Mouse (Mus musculus) cerebellum, postnatal 36 days (tissue): ENCODE measurements around the gene Slc10a7.
A peak's percentile ranks its signal among the peaks of the same experiment; 100 is the strongest.

ENCODE experiments used
- DNase-seq, 2 experiments: peaks; one replicate each; pipeline ENCODE4 v3.0.0; 2021 to 2022; ENCODE audit warnings: mixed read lengths in 2 of 2

The Slc10a7 gene

GRCm38 (mm10) chr8:78626632-78627031 is 117.5 kb downstream of the Slc10a7 start:
- DNase-seq, result no peak

GRCm38 (mm10) chr8:78627793-78628192 is 118.6 kb downstream of the Slc10a7 start:
- no peak for DNase-seq

- no peak for DNase-seq
These were observed 121.4 kb downstream of the Slc10a7 start for GRCm38 (mm10) chr8:78630414-78631164.

- no peak for DNase-seq
These were observed 123.9 kb downstream of the Slc10a7 start for GRCm38 (mm10) chr8:78633012-78633411.

GRCm38 (mm10) chr8:78634018-78634417 is 124.9 kb downstream of the Slc10a7 start:
- no peak for DNase-seq

GRCm38 (mm10) chr8:78634523-78635240 is 125.5 kb downstream of the Slc10a7 start:
- no peak for DNase-seq

GRCm38 (mm10) chr8:78635241-78635771 is 126.2 kb downstream of the Slc10a7 start:
- DNase-seq, result no peak

GRCm38 (mm10) chr8:78641919-78642318 is 132.8 kb downstream of the Slc10a7 start:
- DNase-seq, result no peak

- DNase-seq, result no peak
These were observed 133.2 kb downstream of the Slc10a7 start for GRCm38 (mm10) chr8:78642376-78642775.

- DNase-seq, result no peak
These were observed 138.0 kb downstream of the Slc10a7 start for GRCm38 (mm10) chr8:78647000-78647656.

- DNase-seq, result no peak
These were observed 138.7 kb downstream of the Slc10a7 start for GRCm38 (mm10) chr8:78647846-78648245.

GRCm38 (mm10) chr8:78648918-78649317 is 139.8 kb downstream of the Slc10a7 start:
- DNase-seq, result peak; percentile 50 to 60

- DNase-seq, result no peak
These were observed 142.5 kb downstream of the Slc10a7 start for GRCm38 (mm10) chr8:78651670-78652069.

GRCm38 (mm10) chr8:78655351-78656045 is 146.4 kb downstream of the Slc10a7 start:
- DNase-seq, result no peak

- peak; percentile 64 to 67 for DNase-seq
These were observed 147.7 kb downstream of the Slc10a7 start for GRCm38 (mm10) chr8:78656700-78657370.

GRCm38 (mm10) chr8:78658172-78658571 is 149.0 kb downstream of the Slc10a7 start:
- no peak for DNase-seq

GRCm38 (mm10) chr8:78659617-78660187 is 150.6 kb downstream of the Slc10a7 start:
- no peak for DNase-seq

- DNase-seq, result peak; percentile 52 to 54
These were observed 155.3 kb downstream of the Slc10a7 start for GRCm38 (mm10) chr8:78664306-78664940.

GRCm38 (mm10) chr8:78667399-78667798 is 158.3 kb downstream of the Slc10a7 start:
- DNase-seq, result no peak

GRCm38 (mm10) chr8:78668206-78668605 is 159.1 kb downstream of the Slc10a7 start:
- DNase-seq, result no peak

GRCm38 (mm10) chr8:78670241-78670640 is 161.1 kb downstream of the Slc10a7 start:
- no peak for DNase-seq
